Mouse (Mus musculus) T-cell, adult 2 months (primary cell): ENCODE measurements around the gene Prss23.

Experiments
- DNase-seq: peaks from one replicate; pipeline ENCODE4 v3.0.0; 2022; ENCODE audit warnings: low spot score

The Prss23 gene

GRCm38 (mm10) chr7:89526731-89527429, at the start of gene Prss23:
Gene Prss23, minus strand, starts transcription at chr7:89527187.
- DNase-seq = no peak

GRCm38 (mm10) chr7:89576127-89576526, 49.1 kb upstream of the Prss23 start:
- DNase-seq = no peak

GRCm38 (mm10) chr7:89564569-89564968, 37.6 kb upstream of the Prss23 start:
- no peak for DNase-seq

- no peak for DNase-seq
Observed at GRCm38 (mm10) chr7:89563501-89563900, 36.5 kb upstream of the Prss23 start.

- no peak for DNase-seq
Observed at GRCm38 (mm10) chr7:89562140-89562539, 35.2 kb upstream of the Prss23 start.

- no peak for DNase-seq
Observed at GRCm38 (mm10) chr7:89560939-89561338, 34.0 kb upstream of the Prss23 start.

- DNase-seq = no peak
Observed at GRCm38 (mm10) chr7:89559633-89560032, 32.6 kb upstream of the Prss23 start.

- DNase-seq = no peak
Observed at GRCm38 (mm10) chr7:89559105-89559504, 32.1 kb upstream of the Prss23 start.

- no peak for DNase-seq
Observed at GRCm38 (mm10) chr7:89558446-89559039, 31.6 kb upstream of the Prss23 start.

- no peak for DNase-seq
Observed at GRCm38 (mm10) chr7:89557056-89557455, 30.1 kb upstream of the Prss23 start.

- DNase-seq = no peak
Observed at GRCm38 (mm10) chr7:89556652-89557051, 29.7 kb upstream of the Prss23 start.

- no peak for DNase-seq
Observed at GRCm38 (mm10) chr7:89555170-89555569, 28.2 kb upstream of the Prss23 start.

GRCm38 (mm10) chr7:89554068-89554467, 27.1 kb upstream of the Prss23 start:
- DNase-seq = no peak

GRCm38 (mm10) chr7:89540976-89541375, 14.0 kb upstream of the Prss23 start:
- DNase-seq = no peak

- DNase-seq = no peak
Observed at GRCm38 (mm10) chr7:89539391-89539790, 12.4 kb upstream of the Prss23 start.

- no peak for DNase-seq
Observed at GRCm38 (mm10) chr7:89527430-89527856, 456 bp upstream of the Prss23 start.

GRCm38 (mm10) chr7:89523816-89524215, 3.2 kb downstream of the Prss23 start:
- DNase-seq = no peak

- no peak for DNase-seq
Observed at GRCm38 (mm10) chr7:89522170-89522569, 4.8 kb downstream of the Prss23 start.

GRCm38 (mm10) chr7:89517460-89518390, 9.3 kb downstream of the Prss23 start:
- no peak for DNase-seq

GRCm38 (mm10) chr7:89516551-89517459, 10.2 kb downstream of the Prss23 start:
- no peak for DNase-seq

GRCm38 (mm10) chr7:89511921-89512514, 15.0 kb downstream of the Prss23 start:
- DNase-seq = no peak
